Mouse (Mus musculus): ENCODE measurements at regions not wholly inside any gene's neighbourhood (a gene's known extent, or its start where the extent isn't known, plus 50 kb on each side); places are given as distances from the start of the nearest gene placed in this dataset.

GRCm38 (mm10) chr1:51528671-51529070 is 50.4 kb upstream of the Nabp1 start:
- Histone ChIP-seq H3K4me3 (no peak overlapping the region), H3K36me3 (no peaks in the 10 kb centered on the region), H3K4me1 (peaks cover 10% of the 10 kb centered on the region; the same call in 1 of the 2 replicates), H3K27me3 (no peaks in the 10 kb centered on the region), H3K27ac (no peak overlapping the region), H3K4me2 (no peak overlapping the region), H3K9ac (no peak overlapping the region), H3K9me3 (no peaks in the 10 kb centered on the region)
- 81% methylated on average over 1 of the region's 1 CpGs for WGBS
- no peak for ATAC-seq (ENCODE audit: insufficient number of reproducible peaks, insufficient read depth, low FRiP score, low TSS enrichment, low read depth)

Measured in embryonic facial prominence, embryonic 13.5 days (tissue).